Mouse (Mus musculus) stomach, postnatal 0 days (tissue): ENCODE measurements around the gene Cds1.

Experiments
- CTCF ChIP-seq: IDR thresholded peaks from 2 replicates; pipeline ENCODE4 v1.5.1; 2016; ENCODE audit warnings: antibody characterized with exemption, low read depth, mild to moderate bottlenecking, moderate library complexity
- EP300 ChIP-seq: optimal IDR thresholded peaks from 2 replicates; pipeline ENCODE3; 2016; ENCODE audit warnings: antibody characterized with exemption

DNA sequence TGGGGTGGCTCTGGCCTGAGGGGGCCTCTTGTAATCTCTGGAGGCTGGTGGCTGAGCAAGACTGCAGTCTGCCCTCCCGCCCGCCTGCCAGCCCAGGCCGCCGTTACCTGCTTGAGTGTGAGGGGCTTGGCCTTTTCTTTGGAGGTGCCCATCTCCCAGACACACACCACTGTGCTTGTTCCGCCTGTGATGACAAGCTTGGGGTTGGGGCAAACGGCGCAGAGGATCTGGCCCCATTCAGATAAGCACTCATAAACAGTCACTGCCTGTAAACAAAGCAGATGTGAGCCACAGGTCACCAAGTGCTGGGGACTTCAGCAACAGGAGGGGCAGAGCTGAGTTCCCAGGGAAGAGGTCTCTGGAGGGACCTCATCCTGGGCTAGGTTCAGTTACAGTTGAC is 86.2 kb downstream of the Cds1 start:
- TF ChIP-seq CTCF (no peak), EP300 (no peak)
